Mouse (Mus musculus) myocyte (in vitro differentiated cells): Measurements from ENCODE around the gene Dnajc15. TPM values are rescaled to one million over a fixed set of nuclear protein-coding genes. Genes with fewer than 3 reads are reported as not detected.
A peak's percentile ranks its signal among the peaks of the same experiment; 100 is the strongest.

Source experiments
- H3K27me3 ChIP-seq: one replicate; pipeline ENCODE4 v1.6.1; 2011; ENCODE audit not compliant: control insufficient read depth, insufficient read depth, insufficient read length
- H3K36me3 ChIP-seq: one replicate; pipeline ENCODE4 v1.6.1; 2011; ENCODE audit not compliant: control insufficient read depth, insufficient read depth
- H3K4me2 ChIP-seq: one replicate; pipeline ENCODE4 v1.6.1; 2011; ENCODE audit warnings: low read depth, control low read depth
- H3K4me3 ChIP-seq: one replicate; pipeline ENCODE4 v1.5.1; 2011; ENCODE audit warnings: mild to moderate bottlenecking, control low read depth, moderate library complexity
- H3K79me2 ChIP-seq: one replicate; pipeline ENCODE4 v1.6.1; 2011; ENCODE audit not compliant: control insufficient read depth, insufficient read depth
- H3ac ChIP-seq: one replicate; pipeline ENCODE4 v1.6.1; 2011; ENCODE audit not compliant: control insufficient read depth, insufficient read length
- CEBPB ChIP-seq: IDR thresholded peaks from 2 replicates; pipeline ENCODE4 v1.6.1; 2011; ENCODE audit warnings: mild to moderate bottlenecking, moderate library complexity; ENCODE audit not compliant: poor library complexity, insufficient read depth, severe bottlenecking
- E2F4 ChIP-seq: IDR thresholded peaks from one replicate; pipeline ENCODE4 v1.6.1; 2011; ENCODE audit warnings: mild to moderate bottlenecking, control low read depth, moderate library complexity; ENCODE audit not compliant: insufficient read depth
- MAX ChIP-seq: IDR thresholded peaks from one replicate; pipeline ENCODE4 v1.6.1; 2011; ENCODE audit warnings: low read depth, mild to moderate bottlenecking, control low read depth
- MYOD1 ChIP-seq, 3 experiments: IDR thresholded peaks; one replicate each; pipeline ENCODE4 v1.6.1; 2011; ENCODE audit warnings: control low read depth in 2 of 3, low read depth in 2 of 3, mild to moderate bottlenecking in 2 of 3, moderate library complexity in 1 of 3; ENCODE audit not compliant: insufficient read length in 2 of 3, control insufficient read depth in 1 of 3
- MYOG ChIP-seq, 3 experiments: IDR thresholded peaks; one replicate each; pipeline ENCODE4 v1.6.1; 2011; ENCODE audit warnings: control low read depth in 2 of 3, low read depth in 2 of 3, mild to moderate bottlenecking in 2 of 3; ENCODE audit not compliant: insufficient read length in 2 of 3, control insufficient read depth in 1 of 3, insufficient read depth in 1 of 3
- POLR2A ChIP-seq: IDR thresholded peaks from one replicate; pipeline ENCODE4 v1.6.1; 2011; ENCODE audit warnings: low read depth, mild to moderate bottlenecking, control low read depth, moderate library complexity; ENCODE audit not compliant: insufficient read length
- POLR2AphosphoS2 ChIP-seq: IDR thresholded peaks from one replicate; pipeline ENCODE4 v1.6.1; 2011; ENCODE audit warnings: low read depth, control low read depth; ENCODE audit not compliant: insufficient read length
- REST ChIP-seq: IDR thresholded peaks from one replicate; pipeline ENCODE4 v1.6.1; 2011; ENCODE audit warnings: mild to moderate bottlenecking, control low read depth, moderate library complexity; ENCODE audit not compliant: insufficient read depth, insufficient read length
- SRF ChIP-seq: IDR thresholded peaks from one replicate; pipeline ENCODE4 v1.6.1; 2011; ENCODE audit warnings: low read depth; ENCODE audit not compliant: control insufficient read depth, insufficient read length
- TCF12 ChIP-seq: IDR thresholded peaks from one replicate; pipeline ENCODE4 v1.6.1; 2011; ENCODE audit warnings: mild to moderate bottlenecking, control low read depth; ENCODE audit not compliant: poor library complexity, insufficient read depth, severe bottlenecking
- TCF3 ChIP-seq: IDR thresholded peaks from one replicate; pipeline ENCODE4 v1.6.1; 2011; ENCODE audit warnings: low read depth, control low read depth; ENCODE audit not compliant: insufficient read length
- USF1 ChIP-seq: IDR thresholded peaks from one replicate; pipeline ENCODE4 v1.6.1; 2011; ENCODE audit warnings: low read depth, mild to moderate bottlenecking, control low read depth, moderate library complexity
- polyA plus RNA-seq: library from polyadenylated mRNA; unstranded; fragments of >200 nt; fragmentation: generic; extraction: Trizol; gene quantifications from one replicate; pipeline ENCODE4 v1.2.1, GENCODE M21; 2012; ENCODE audit warnings: missing spikeins

Gene Dnajc15
- polyA plus RNA-seq, 1 experiment, result 74.7 TPM

DNA sequence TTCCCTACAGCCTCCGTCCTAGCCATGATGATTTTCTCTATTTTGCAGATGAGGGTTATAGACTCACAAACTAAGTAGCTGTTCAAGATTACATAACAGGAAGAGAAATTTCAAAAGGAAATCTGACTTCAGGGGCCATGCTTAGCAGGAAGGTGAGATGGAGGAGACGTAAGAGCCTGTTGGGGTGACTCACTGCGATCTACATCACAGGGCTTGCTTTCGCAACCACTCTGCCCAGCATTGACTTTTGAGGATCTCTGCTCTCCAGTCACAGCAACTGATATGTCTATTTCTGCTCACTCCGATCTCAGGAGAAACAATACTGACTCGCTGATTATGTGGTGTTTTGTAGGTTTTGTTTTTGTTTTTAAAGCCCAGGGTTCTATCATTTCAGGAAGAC is 49.8 kb downstream of the Dnajc15 start:
- 0 out of 2 replicates have a peak, but pooled peaks have one; percentile 4 for TF ChIP-seq CEBPB
- no peak for TF ChIP-seq MYOG (IDR thresholded peaks at IDR 0.05; ENCODE audit: control insufficient read depth in 1 of 3, insufficient read depth in 1 of 3, insufficient read length in 2 of 3, low read depth in 2 of 3)

GRCm38 (mm10) chr14:77819841-77820240 is 55.1 kb downstream of the Dnajc15 start:
- no peak for TF ChIP-seq MYOD1 (IDR thresholded peaks at IDR 0.05; ENCODE audit: control insufficient read depth in 1 of 3, insufficient read length in 2 of 3, low read depth in 2 of 3)
- TF ChIP-seq POLR2AphosphoS2, result no peak
- no peak for TF ChIP-seq POLR2A
- TF ChIP-seq TCF12, result no peak
- no peak for TF ChIP-seq MAX
- no peak for TF ChIP-seq TCF3
- no peak for TF ChIP-seq REST
- TF ChIP-seq E2F4, result no peak
- TF ChIP-seq CEBPB, result no peak
- TF ChIP-seq MYOG (IDR thresholded peaks at IDR 0.05; ENCODE audit: control insufficient read depth in 1 of 3, insufficient read depth in 1 of 3, insufficient read length in 2 of 3, low read depth in 2 of 3), result no peak
- no peak for TF ChIP-seq SRF
- no peak for TF ChIP-seq USF1
- Histone ChIP-seq H3K4me3 (no peak overlapping the region), H3K4me2 (no peak overlapping the region), H3K79me2 (no peaks in the 10 kb centered on the region), H3K27me3 (no peaks in the 10 kb centered on the region), H3ac (no peak overlapping the region), H3K36me3 (peaks cover 17% of the 10 kb centered on the region)

More for the DNA sequence above, 49.8 kb downstream of the Dnajc15 start:
- Histone ChIP-seq H3K4me2 (no peak overlapping the region), H3K27me3 (no peaks in the 10 kb centered on the region), H3K4me3 (no peak overlapping the region), H3K79me2 (peaks cover 3% of the 10 kb centered on the region), H3K36me3 (peaks cover 24% of the 10 kb centered on the region), H3ac (no peak overlapping the region)

DNA sequence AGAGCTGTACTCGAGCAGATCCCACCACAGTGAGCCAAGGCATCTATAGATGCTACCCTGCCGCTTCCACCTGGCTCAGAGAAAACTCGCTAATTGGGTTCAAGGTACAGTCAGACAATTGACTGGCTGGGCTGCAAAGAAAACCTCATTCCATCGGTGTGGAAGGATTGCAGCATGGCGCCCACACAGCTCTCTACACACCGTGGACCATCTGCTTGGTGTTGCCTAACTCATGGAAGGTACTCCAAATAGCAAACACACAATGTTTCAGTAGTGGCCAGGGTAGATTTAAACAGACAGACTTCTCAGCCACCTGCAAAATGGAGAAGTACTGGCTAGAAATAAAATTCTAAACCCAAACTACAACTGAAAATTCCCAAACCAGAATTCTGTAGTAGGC is 57.4 kb downstream of the Dnajc15 start:
- H3K36me3 ChIP-seq, result peaks cover 11% of the 10 kb centered on the region
- no peak overlapping the region for H3K4me2 ChIP-seq
- no peak overlapping the region for H3K4me3 ChIP-seq
- no peaks in the 10 kb centered on the region for H3K27me3 ChIP-seq
- TF ChIP-seq MYOD1 (IDR thresholded peaks at IDR 0.05; ENCODE audit: control insufficient read depth in 1 of 3, insufficient read length in 2 of 3, low read depth in 2 of 3), result no peak
- no peak for TF ChIP-seq SRF
- no peak for TF ChIP-seq TCF12
- TF ChIP-seq REST, result no peak
- TF ChIP-seq POLR2A, result no peak
- TF ChIP-seq CEBPB, result no peak
- H3ac ChIP-seq, result no peak overlapping the region
- H3K79me2 ChIP-seq, result no peaks in the 10 kb centered on the region

DNA sequence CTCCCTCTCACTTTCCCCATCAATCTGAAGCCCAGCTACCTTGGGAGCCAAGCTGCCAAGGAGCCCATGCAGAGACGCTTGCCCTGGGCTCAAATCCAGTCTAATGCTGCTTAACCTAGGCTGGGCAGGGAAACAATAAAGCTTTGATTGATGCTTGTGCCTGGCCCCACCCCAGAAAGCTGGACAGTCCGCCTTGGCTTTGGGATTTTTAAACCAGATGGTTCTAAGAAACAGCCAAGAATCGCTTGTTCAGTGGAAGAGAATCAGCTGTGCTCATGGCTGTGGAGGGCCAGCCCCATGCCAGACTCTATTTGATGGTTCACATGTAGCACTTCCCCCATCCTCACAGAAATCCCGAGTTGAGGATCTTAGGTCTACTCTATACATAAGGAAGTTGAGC is 60.0 kb downstream of the Dnajc15 start:
- TF ChIP-seq REST, result no peak
- TF ChIP-seq TCF12, result no peak
- no peak for TF ChIP-seq TCF3
- TF ChIP-seq MAX, result no peak
- TF ChIP-seq MYOG (IDR thresholded peaks at IDR 0.05; ENCODE audit: control insufficient read depth in 1 of 3, insufficient read depth in 1 of 3, insufficient read length in 2 of 3, low read depth in 2 of 3), result no peak
- TF ChIP-seq SRF, result no peak
- TF ChIP-seq E2F4, result no peak
- TF ChIP-seq POLR2AphosphoS2, result no peak
- TF ChIP-seq USF1, result no peak
- TF ChIP-seq MYOD1 (IDR thresholded peaks at IDR 0.05; ENCODE audit: control insufficient read depth in 1 of 3, insufficient read length in 2 of 3, low read depth in 2 of 3), result no peak
- no peak for TF ChIP-seq POLR2A
- TF ChIP-seq CEBPB, result no peak

GRCm38 (mm10) chr14:77812890-77813289 is 62.0 kb downstream of the Dnajc15 start:
- no peak overlapping the region for H3K4me2 ChIP-seq
- no peak overlapping the region for H3ac ChIP-seq
- H3K79me2 ChIP-seq, result no peaks in the 10 kb centered on the region
- no peak for TF ChIP-seq MYOG (IDR thresholded peaks at IDR 0.05; ENCODE audit: control insufficient read depth in 1 of 3, insufficient read depth in 1 of 3, insufficient read length in 2 of 3, low read depth in 2 of 3)
- no peak for TF ChIP-seq POLR2AphosphoS2
- no peak for TF ChIP-seq SRF
- no peak for TF ChIP-seq E2F4
- TF ChIP-seq MAX, result no peak
- TF ChIP-seq MYOD1 (IDR thresholded peaks at IDR 0.05; ENCODE audit: control insufficient read depth in 1 of 3, insufficient read length in 2 of 3, low read depth in 2 of 3), result no peak
- TF ChIP-seq USF1, result no peak
- TF ChIP-seq POLR2A, result no peak
- TF ChIP-seq TCF12, result no peak
- TF ChIP-seq CEBPB, result no peak
- no peak for TF ChIP-seq REST
- no peak for TF ChIP-seq TCF3
- H3K27me3 ChIP-seq, result no peaks in the 10 kb centered on the region
- H3K4me3 ChIP-seq, result no peak overlapping the region
- no peaks in the 10 kb centered on the region for H3K36me3 ChIP-seq

More for the DNA sequence above, 60.0 kb downstream of the Dnajc15 start:
- Histone ChIP-seq H3K27me3 (no peaks in the 10 kb centered on the region), H3ac (no peak overlapping the region), H3K36me3 (peaks cover 9% of the 10 kb centered on the region), H3K79me2 (no peaks in the 10 kb centered on the region), H3K4me3 (no peak overlapping the region), H3K4me2 (no peak overlapping the region)
